Mouse (Mus musculus) liver, adult 2 months (tissue): ENCODE measurements around the gene Bhlha15.

Experiments
- CTCF ChIP-seq: fragments of 200-500 bp; IDR thresholded peaks from 2 replicates; pipeline ENCODE4 v1.5.1; 2011; ENCODE audit warnings: low read depth, low read length, control low read depth
- POLR2A ChIP-seq: fragments of 200-500 bp; IDR thresholded peaks from 2 replicates; pipeline ENCODE4 v1.6.1; 2011; ENCODE audit warnings: low read length, control low read depth; ENCODE audit not compliant: insufficient read depth; ENCODE audit errors: extremely low read depth

DNA sequence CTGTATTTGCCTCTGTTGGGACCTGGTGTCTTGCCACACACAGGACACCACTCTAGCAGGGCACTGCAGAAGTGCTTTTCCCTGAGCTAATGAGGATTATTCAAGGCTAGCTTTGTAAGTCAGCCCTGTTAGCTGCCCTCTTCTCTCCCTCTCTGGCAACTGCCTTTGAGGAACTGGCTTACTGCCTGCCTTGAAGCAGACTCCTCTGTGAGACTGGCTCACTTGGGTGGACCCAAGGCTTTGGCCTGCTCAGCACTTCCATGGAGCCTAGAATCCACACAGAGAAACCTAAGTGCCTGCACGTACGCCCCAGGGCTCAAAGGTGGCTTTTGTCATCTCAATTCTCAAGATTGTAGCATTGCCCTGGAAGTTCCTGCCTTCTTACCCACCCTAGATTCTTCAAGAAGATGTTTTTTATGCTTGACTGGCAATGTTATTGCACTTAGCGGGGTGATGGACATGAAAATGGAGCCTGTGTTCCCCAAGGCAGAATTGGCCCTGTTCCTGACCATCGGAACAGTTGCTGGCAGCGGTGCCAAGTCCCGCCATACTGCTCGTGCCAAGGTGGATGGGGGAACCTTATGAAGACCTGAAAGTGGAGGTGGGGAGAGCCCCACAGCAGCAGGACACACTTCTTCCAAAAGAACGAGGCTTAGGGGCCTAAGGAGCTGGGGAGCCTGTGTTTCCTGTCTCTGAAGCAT, 20.7 kb upstream of the Bhlha15 start:
- TF ChIP-seq CTCF (no peak), POLR2A (no peak)
